Mouse (Mus musculus): Measurements from ENCODE around the gene Gm1330. TPM values are rescaled to one million over a fixed set of nuclear protein-coding genes. Genes with fewer than 3 reads are reported as not detected.

The Gm1330 gene
- not detected in 2 replicates for polyA plus RNA-seq (2012; rRNA removed)

DNA sequence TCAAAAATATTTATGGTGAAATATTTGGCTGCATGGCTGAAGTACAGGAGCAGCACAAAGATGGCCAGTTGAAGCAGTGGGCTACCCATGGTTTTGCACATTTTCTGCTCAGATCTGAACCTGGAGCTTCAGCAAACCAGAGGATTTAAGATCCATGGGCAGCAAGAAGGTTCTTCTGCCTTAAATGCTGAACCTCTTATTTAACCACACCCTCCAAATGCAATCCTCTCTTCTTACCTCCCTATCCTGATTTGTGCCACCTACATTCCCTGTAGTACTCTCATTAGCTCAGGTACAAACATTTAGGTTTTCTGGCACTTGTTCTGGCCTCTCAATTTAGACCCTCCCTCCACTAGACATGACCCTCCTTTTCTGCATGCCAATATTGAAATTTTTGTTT is at the start of gene Gm1330:
Gm1330 (minus strand) TSS at position 101 of the 400 bp plus-strand sequence.

GRCm38 (mm10) chr2:149017137-149017536 is 14.1 kb upstream of the Gm1330 start, which contains the start of gene Gm10750:
Gm10750 (minus strand) TSS chr2:149017237.

Other genes starting within 250 kb of the Gm1330 start
- gene Cst11, start 231.8 kb downstream of the Gm1330 start, polyA plus RNA-seq (2012; rRNA removed), result not detected in 2 replicates
- not detected in 2 replicates for gene 8030411F24Rik, start 221.2 kb downstream of the Gm1330 start, polyA plus RNA-seq (2012; rRNA removed)
- not detected in 2 replicates for gene Cst12, start 213.9 kb downstream of the Gm1330 start, polyA plus RNA-seq (2012; rRNA removed)
- not detected in 2 replicates for gene Cst8, start 204.5 kb downstream of the Gm1330 start, polyA plus RNA-seq (2012; rRNA removed)
- not detected in 2 replicates for gene Cst13, start 183.2 kb downstream of the Gm1330 start, polyA plus RNA-seq (2012; rRNA removed)
- not detected in 2 replicates for gene Cst9, start 168.1 kb downstream of the Gm1330 start, polyA plus RNA-seq (2012; rRNA removed)
- gene 9230104L09Rik, start 138.2 kb downstream of the Gm1330 start, polyA plus RNA-seq (2012; rRNA removed), result not detected in 2 replicates
- 633 and 659 TPM in 2 replicates for gene Cst3, start 127.6 kb downstream of the Gm1330 start, polyA plus RNA-seq (2012; rRNA removed)
- gene Gm10750, start 14.0 kb upstream of the Gm1330 start, polyA plus RNA-seq (2012; rRNA removed), result not detected in 2 replicates